Mouse (Mus musculus) embryo, embryonic 11.5 days (tissue): Measurements from ENCODE around the gene Gmpr.
A peak's percentile ranks its signal among the peaks of the same experiment; 100 is the strongest.

ENCODE experiments used
- DNase-seq: peaks from one replicate; pipeline ENCODE4 v3.0.0-alpha.2; 2012; ENCODE audit warnings: low read depth, low spot score

Gmpr gene

GRCm38 (mm10) chr13:45538532-45539204 lies 31.4 kb downstream of the Gmpr start:
- DNase-seq: no peak

DNA sequence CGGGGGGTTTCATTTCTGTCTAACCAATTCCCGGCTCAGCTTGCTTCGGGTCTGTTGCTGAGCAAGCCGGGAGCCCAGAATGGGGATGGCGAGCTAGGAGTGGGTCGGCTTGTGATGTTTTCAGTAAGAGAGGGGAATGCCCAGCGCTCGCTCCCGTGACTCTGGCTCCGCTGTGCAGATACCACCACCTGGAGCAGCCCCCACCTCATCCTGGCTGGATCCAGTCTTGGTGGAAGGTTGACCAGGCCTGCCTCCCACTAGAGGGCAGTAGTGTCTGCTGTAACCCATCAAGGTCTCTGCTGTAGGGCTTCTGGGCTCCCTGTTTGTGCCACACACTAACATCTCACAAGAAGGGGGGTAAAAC lies 31.9 kb downstream of the Gmpr start:
- DNase-seq: peak; percentile 65

DNA sequence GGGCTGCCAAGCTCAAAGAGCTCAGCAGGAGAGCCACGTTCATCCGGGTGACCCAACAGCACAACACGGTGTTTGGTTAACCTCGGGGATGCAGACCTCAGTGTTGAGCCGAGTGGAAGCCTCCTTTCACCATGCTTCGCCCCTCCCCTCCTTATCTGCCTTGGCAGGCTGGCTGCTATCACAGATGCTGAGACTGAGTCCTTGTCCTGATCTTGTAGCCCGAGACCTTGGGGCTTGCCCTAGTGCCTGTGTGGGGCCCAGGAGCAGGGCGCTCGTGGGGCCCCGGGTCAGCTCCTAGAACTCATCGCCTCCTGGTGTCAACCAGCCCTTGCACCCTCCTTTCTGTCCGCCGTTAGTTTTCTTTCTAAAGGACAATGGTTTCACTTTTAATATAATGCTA lies 38.7 kb downstream of the Gmpr start:
- no peak for DNase-seq

GRCm38 (mm10) chr13:45546946-45547345 lies 39.7 kb downstream of the Gmpr start:
- DNase-seq: no peak

DNA sequence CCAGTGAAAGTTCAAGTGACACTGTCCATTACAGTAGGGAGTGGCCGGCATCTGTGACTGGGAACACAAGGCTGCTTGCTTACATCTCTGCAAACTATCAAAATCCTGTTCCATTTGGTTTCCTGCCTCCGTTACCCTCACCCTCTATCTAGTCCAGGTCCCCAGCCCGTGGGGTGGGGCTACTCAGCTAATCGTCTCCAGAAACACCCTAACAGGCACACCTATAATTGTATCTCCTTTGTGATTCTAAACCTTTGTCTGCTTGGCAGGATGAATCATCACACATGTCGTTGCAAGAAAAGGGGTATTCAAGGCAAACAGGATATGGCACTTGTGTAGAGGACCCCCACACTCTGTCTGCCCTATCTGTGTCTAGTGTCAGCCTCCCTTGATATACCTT lies 40.3 kb downstream of the Gmpr start:
- DNase-seq: no peak

DNA sequence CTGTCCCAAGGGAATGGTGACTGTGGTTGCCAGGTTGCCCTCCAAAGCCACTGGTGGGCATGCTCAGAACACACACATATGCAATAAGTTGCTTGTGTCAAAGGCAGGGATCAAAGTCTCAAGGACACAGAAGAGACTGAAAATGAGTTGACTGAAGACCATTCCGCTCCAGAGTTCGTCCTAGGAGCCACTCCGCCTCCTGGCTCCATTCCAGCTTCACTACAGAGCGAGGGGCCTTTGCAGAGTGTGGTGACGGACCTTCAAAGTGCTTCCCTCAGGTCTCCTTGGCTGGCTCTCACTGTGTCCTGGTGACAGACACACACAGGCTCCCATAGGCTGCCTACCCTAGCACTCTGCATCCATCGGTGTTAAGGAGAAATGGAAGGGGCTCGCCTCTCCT lies 46.4 kb downstream of the Gmpr start:
- DNase-seq: no peak

DNA sequence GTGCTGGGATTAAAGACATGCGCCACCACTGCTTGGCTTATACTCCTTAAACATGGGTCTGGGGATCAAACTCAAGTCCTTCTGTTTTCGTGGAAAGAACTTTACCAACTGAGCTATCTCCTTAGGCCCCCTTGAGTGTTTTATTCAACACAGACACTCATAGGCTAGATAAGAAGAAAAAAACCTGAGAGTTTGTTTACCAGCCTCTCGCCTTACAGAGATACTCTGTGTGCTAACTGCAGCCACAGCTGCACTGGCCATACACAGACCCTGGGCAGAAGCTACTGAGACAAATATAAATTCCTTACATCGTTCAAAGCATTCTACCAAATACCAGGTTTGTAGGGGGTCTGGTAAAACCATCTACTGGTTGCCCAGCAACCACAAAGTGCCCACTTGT lies 51.1 kb downstream of the Gmpr start:
- DNase-seq: no peak

- DNase-seq: no peak
Observed at GRCm38 (mm10) chr13:45559258-45559657, 52.0 kb downstream of the Gmpr start.

GRCm38 (mm10) chr13:45560543-45560942 lies 53.3 kb downstream of the Gmpr start:
- no peak for DNase-seq

GRCm38 (mm10) chr13:45562011-45562410 lies 54.8 kb downstream of the Gmpr start:
- DNase-seq: no peak

- no peak for DNase-seq
Observed at GRCm38 (mm10) chr13:45564946-45565345, 57.7 kb downstream of the Gmpr start.

DNA sequence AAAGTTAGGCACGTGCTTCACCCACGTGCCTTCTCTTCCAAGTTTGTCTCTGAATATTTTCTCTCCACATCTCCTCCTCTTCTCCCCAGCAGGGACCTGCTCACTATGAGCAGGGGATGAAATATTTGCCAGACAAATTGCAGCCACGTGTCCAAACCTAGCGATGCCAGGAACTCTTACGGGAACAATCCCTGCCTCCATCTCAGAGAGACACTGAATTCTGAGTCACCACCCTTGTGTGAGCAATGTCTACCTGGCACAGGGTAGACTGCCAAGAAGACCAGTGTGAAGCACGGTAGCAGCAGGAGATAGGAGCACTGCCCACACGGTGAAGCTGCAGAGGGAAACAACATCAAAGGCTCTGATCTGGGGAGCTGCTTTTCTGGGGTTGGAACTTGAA lies 62.7 kb downstream of the Gmpr start:
- DNase-seq: no peak

DNA sequence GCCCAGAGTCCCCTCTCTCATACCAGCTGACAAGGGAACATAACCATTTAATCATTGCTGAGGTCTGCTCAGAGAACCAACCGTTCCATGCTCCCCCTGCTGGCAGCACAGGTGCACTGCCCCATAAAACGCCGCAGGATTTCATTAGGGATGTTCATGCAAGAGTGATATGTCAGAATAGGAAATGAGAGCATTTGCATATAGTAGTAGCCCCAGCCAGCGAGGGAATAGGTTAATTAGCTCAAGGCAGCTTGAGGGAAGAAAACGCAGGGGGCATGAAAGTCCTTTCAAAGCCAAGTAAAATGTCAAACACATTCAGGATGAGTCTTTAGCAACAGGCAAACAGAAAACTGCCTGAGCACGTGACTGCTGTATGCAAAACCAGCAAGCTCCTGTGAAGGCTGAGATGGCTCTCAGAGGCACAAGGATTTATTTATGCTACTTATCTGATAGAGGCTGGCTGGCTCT lies 64.6 kb downstream of the Gmpr start:
- peak; percentile 67 for DNase-seq

- no peak for DNase-seq
Observed at GRCm38 (mm10) chr13:45572768-45573167, 65.5 kb downstream of the Gmpr start.

GRCm38 (mm10) chr13:45576185-45576584 lies 68.9 kb downstream of the Gmpr start:
- DNase-seq: no peak

DNA sequence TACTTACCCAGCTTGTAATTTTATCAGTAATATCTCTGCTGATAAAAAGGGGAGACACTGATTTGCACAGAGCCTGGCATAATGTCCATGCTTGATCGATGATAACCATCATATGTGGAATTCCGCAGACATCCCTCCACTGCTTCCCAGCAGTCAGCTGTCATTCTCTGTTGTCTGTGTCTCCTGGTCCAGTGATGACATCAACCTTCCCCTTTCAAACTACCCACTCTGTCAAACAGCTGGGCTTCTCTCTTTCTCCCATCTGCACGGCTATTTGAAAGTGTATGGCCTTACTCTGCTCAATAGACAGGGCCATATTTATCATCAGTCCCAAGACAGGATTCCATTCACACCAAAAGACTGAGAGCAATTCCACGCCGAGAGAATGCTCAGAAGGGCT lies 70.1 kb downstream of the Gmpr start:
- DNase-seq: no peak

DNA sequence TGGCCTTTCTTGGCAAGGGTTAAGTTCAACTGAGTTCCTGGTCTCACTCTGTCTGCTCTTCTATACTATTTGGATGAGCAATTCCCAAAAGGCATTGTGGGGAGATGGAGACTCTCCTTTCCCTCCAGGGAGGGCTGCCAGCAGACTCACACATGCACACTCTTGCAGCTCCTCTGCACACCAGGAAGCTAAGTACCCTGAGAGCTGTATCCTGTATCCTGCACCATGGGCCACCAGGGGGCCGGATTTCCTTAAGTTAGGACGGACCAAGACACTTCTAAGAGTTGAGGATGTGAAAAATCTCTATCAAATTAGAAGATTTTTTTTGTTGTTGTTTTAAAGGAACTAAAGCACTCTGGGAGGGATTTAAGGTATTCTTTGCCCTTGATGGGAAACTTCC lies 70.5 kb downstream of the Gmpr start:
- no peak for DNase-seq

GRCm38 (mm10) chr13:45579751-45580150 lies 72.5 kb downstream of the Gmpr start:
- no peak for DNase-seq

GRCm38 (mm10) chr13:45582294-45582693 lies 75.0 kb downstream of the Gmpr start:
- DNase-seq: no peak

DNA sequence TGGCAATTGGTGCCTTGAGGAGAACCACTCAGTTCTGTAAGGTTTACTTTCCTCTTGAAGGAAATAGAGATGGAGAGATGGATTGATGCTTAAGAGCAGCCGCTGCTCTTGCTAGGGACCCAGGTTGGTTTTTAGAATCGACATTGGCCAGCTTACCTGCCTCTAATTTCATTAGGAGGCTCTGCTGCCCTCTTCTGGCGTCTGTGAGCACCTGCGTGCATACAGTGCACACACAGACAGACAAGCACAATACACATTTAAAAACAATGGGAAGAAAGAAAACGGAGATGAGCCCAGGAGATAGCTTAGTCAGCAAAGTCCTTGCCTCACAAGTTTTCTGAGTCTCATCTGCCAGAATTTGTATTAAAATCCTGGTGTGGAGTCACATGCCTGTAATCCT lies 75.8 kb downstream of the Gmpr start:
- DNase-seq: no peak

DNA sequence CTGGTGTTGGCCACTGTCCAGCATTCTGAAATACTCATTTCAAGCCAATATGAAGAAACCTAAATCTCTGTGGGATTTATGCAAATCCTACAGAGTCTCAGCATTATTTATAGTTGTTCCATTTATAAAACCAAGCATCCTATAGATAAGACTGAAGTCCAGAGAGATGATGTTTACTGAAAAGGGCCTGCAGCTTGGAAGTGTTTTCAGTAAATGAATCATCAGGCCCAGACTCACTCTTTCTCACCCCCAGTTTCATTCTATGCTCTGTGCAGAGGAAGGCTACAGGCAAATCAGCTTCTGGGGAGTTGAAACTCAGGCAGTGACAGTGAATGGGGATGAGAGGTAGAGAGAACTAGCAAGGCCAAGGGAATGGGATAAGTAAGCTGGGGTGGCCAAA lies 83.7 kb downstream of the Gmpr start:
- no peak for DNase-seq

DNA sequence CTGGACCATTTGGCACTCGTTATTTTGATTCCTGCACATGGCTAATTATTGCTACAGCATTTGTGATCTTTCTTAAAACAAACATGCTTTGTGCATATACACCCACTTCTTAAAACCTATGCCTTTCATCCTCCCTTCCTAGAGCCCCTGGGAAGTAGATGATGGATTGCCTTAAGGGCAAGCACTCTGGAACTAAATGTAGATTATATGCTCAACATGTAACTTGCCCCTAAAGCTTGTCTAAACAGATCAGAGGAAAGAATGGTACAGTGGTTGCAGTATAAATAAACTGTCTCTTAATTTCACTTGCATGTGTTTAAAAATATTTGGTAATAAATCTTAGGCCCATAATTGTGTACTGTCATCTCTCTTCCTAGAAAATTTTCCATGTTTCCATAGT lies 86.7 kb downstream of the Gmpr start:
- no peak for DNase-seq

DNA sequence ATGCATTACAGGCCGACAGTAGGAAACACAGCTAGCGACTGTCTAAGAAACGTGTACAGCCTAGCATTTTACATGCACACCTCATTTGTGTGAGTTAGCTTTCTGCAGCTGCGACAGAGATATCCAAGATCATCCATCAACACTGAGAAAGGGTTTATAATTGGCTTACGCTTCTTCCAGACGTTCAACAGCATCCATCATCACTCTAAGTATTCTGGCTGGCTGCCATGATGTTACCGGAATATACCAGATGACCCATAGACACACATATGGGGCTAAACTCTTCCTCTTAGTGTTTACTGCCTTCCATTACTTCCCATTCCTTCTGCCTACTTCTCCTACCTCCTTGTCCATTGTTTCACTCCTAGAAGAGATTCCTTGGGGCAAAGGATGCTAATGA lies 88.2 kb downstream of the Gmpr start:
- DNase-seq: no peak

DNA sequence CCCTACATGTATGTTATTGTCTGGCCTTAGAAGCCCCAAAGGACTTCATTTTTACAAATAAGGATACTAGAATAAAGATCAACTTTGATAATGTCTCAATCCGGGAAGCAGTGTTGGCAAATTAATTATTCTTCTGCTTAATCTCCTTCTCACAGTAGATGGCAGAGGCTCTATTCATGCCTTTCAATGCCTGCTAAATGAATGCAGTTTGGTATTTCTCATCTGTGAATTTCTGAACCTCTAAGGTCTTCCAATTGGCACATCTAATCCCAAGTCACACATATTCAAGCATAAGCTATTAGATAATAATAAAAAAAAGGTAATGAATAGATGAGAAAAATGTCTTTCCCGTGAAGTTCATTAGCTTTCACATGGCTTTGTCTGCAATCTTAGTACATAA lies 92.6 kb downstream of the Gmpr start:
- DNase-seq: no peak
